ENCODE assay signal across 9 mouse cellular contexts in genomic region chr11:121014896-121015300, GRCm38 (mm10). TPM values are rescaled to one million over a fixed set of nuclear protein-coding genes. Genes with fewer than 3 reads are reported as not detected.
DNase-seq lines count a peak whose midpoint lies in the region; ATAC-seq and TF ChIP-seq lines count a peak whose summit lies in the region.
"Had no signal": no experiment of that assay in that cellular context is flagged by ENCODE, and none has a peak within 500 bp of the region (broad histone marks: within the 10 kb centered on the region; RNA-seq: fewer than 3 reads in every experiment).

No protein-coding gene starts in this region.

- no peaks in the 10 kb centered on the region for H3K9me3 ChIP-seq in embryonic facial prominence, embryonic 11.5 days (replicated peaks; ENCODE audit: control insufficient read depth, low read length)
- no peaks in the 10 kb centered on the region for H3K9me3 ChIP-seq in embryonic facial prominence, embryonic 10.5 days
- H3K9me3 ChIP-seq in kidney, embryonic 15.5 days (replicated peaks): no peaks in the 10 kb centered on the region
- H3K9me3 ChIP-seq in lung, postnatal 0 days (ENCODE audit: low read length): no peaks in the 10 kb centered on the region

- TF ChIP-seq CTCF in lung, postnatal 0 days (IDR thresholded peaks at IDR 0.05): peak; percentile 48

- H3K36me3 ChIP-seq in embryonic facial prominence, embryonic 11.5 days (replicated peaks; ENCODE audit: control insufficient read depth, insufficient read depth, low read depth, low read length): no peaks in the 10 kb centered on the region
- H3K36me3 ChIP-seq in embryonic facial prominence, embryonic 10.5 days (replicated peaks): no peaks in the 10 kb centered on the region
- H3K36me3 ChIP-seq in kidney, embryonic 15.5 days: no peaks in the 10 kb centered on the region
- no peaks in the 10 kb centered on the region for H3K36me3 ChIP-seq in lung, postnatal 0 days (ENCODE audit: insufficient read depth, low read length)

- no peaks in the 10 kb centered on the region for H3K4me1 ChIP-seq in embryonic facial prominence, embryonic 11.5 days (ENCODE audit: control insufficient read depth, insufficient read depth, low read length)
- H3K4me1 ChIP-seq in embryonic facial prominence, embryonic 10.5 days: 0 out of 2 replicates have a peak, but pooled peaks cover 3% of the 10 kb centered on the region
- peaks cover 9% of the 10 kb centered on the region; the same call in 1 of the 2 replicates for H3K4me1 ChIP-seq in kidney, embryonic 15.5 days
- no peaks in the 10 kb centered on the region for H3K4me1 ChIP-seq in lung, postnatal 0 days (ENCODE audit: insufficient read depth, low read depth, low read length)

- TF ChIP-seq EP300 in lung, postnatal 0 days (IDR thresholded peaks at IDR 0.05): peak; percentile 51; the same call in 1 of the 2 replicates

- no peak for ATAC-seq in embryonic facial prominence, embryonic 11.5 days (replicated peaks; ENCODE audit: insufficient number of reproducible peaks, low FRiP score, low TSS enrichment, low read depth)
- ATAC-seq in kidney, embryonic 15.5 days (replicated peaks; ENCODE audit: low FRiP score): no peak
- ATAC-seq in lung, postnatal 0 days: peak; percentile 78

- no peak overlapping the region for H3K27ac ChIP-seq in embryonic facial prominence, embryonic 11.5 days (replicated peaks; ENCODE audit: low read depth, low read length)
- H3K27ac ChIP-seq in embryonic facial prominence, embryonic 10.5 days (replicated peaks): no peak overlapping the region
- H3K27ac ChIP-seq in kidney, embryonic 15.5 days: no peak overlapping the region
- 0 out of 2 replicates have a peak overlapping the region, but pooled peaks have one; percentile 29 for H3K27ac ChIP-seq in lung, postnatal 0 days (ENCODE audit: low read length)

- H3K4me3 ChIP-seq in embryonic facial prominence, embryonic 11.5 days (ENCODE audit: low read depth, low read length): no peak overlapping the region
- H3K4me3 ChIP-seq in embryonic facial prominence, embryonic 10.5 days: no peak overlapping the region; the same call in 1 of the 2 replicates
- peak overlapping the region; percentile 26 for H3K4me3 ChIP-seq in kidney, embryonic 15.5 days (replicated peaks)
- peak overlapping the region; percentile 17 for H3K4me3 ChIP-seq in lung, postnatal 0 days (ENCODE audit: low read depth, low read length)

- 62% methylated on average over 19 of the region's 19 CpGs for WGBS in embryonic facial prominence, embryonic 11.5 days
- WGBS in embryonic facial prominence, embryonic 10.5 days: 69% methylated on average over 19 of the region's 19 CpGs
- 50% methylated on average over 19 of the region's 19 CpGs for WGBS in kidney, embryonic 15.5 days
- 31% methylated on average over 19 of the region's 19 CpGs for WGBS in lung, postnatal 0 days

- no peak overlapping the region for H3K4me2 ChIP-seq in embryonic facial prominence, embryonic 11.5 days (ENCODE audit: low read depth, low read length)
- peak overlapping the region; percentile 44 for H3K4me2 ChIP-seq in kidney, embryonic 15.5 days
- H3K4me2 ChIP-seq in lung, postnatal 0 days (replicated peaks; ENCODE audit: low read depth, low read length): peak overlapping the region; percentile 49

- no peak overlapping the region for H3K9ac ChIP-seq in embryonic facial prominence, embryonic 11.5 days (replicated peaks; ENCODE audit: low read length)
- no peak overlapping the region for H3K9ac ChIP-seq in kidney, embryonic 15.5 days
- no peak overlapping the region for H3K9ac ChIP-seq in lung, postnatal 0 days (replicated peaks; ENCODE audit: low read depth)

- peak; percentile 6 for DNase-seq in embryonic facial prominence, embryonic 11.5 days (ENCODE audit: low spot score)
- DNase-seq in embryonic facial prominence, embryonic 10.5 days (ENCODE audit: low spot score): no peak
- peak; percentile 78 to 81 for DNase-seq in cerebellum, postnatal 10 days
- DNase-seq in heart, adult 9 months (ENCODE audit: low spot score in 2 of 2): peak; percentile 65 to 71
- peak; percentile 88 for DNase-seq in lung, postnatal 0 days (ENCODE audit: low spot score)
- DNase-seq in right cerebral cortex, postnatal 25 days: peak; percentile 61
- DNase-seq in gastrocnemius, adult 8-10 months (ENCODE audit: low spot score in 2 of 2): no peak

- no peaks in the 10 kb centered on the region for H3K27me3 ChIP-seq in embryonic facial prominence, embryonic 11.5 days (ENCODE audit: control insufficient read depth, insufficient read depth, low read length)
- H3K27me3 ChIP-seq in embryonic facial prominence, embryonic 10.5 days (replicated peaks; ENCODE audit: low read depth, poor library complexity, severe bottlenecking): peaks cover 12% of the 10 kb centered on the region; the same call in 1 of the 2 replicates
- no peaks in the 10 kb centered on the region for H3K27me3 ChIP-seq in kidney, embryonic 15.5 days
- H3K27me3 ChIP-seq in lung, postnatal 0 days (replicated peaks; ENCODE audit: insufficient read depth, low read length): no peaks in the 10 kb centered on the region

RNA-seq across cellular contexts. Expression of gene Csnk1d, which starts 23.8 kb away (rescaled TPM):
- 60.3 and 66.1 TPM in 2 replicates for polyA plus RNA-seq in embryonic facial prominence, embryonic 11.5 days (2014; fragmentation: Nextera tagmentation; extraction: Ambion mirVana)
- polyA plus RNA-seq in embryonic facial prominence, embryonic 10.5 days (2016; fragmentation: Nextera tagmentation; extraction: Ambion mirVana): 129 and 133 TPM in 2 replicates
- polyA plus RNA-seq in kidney, embryonic 15.5 days (2015; fragmentation: Nextera tagmentation; extraction: Ambion mirVana): 129 and 140 TPM in 2 replicates
- 83.7 and 84.4 TPM in 2 replicates for polyA plus RNA-seq in lung, postnatal 0 days (2015; fragmentation: Nextera tagmentation; extraction: Ambion mirVana)
- 10 to 100 TPM; 50.9 to 64.8 (median 53.1) TPM for total RNA-seq in gastrocnemius, adult 8-10 months (2022)

RNA-seq across cellular contexts. Expression of gene Cd7, which starts 24.3 kb away (rescaled TPM):
- not detected in 2 replicates for polyA plus RNA-seq in embryonic facial prominence, embryonic 11.5 days (2014; fragmentation: Nextera tagmentation; extraction: Ambion mirVana)
- polyA plus RNA-seq in embryonic facial prominence, embryonic 10.5 days (2016; fragmentation: Nextera tagmentation; extraction: Ambion mirVana): not detected in 2 replicates
- polyA plus RNA-seq in kidney, embryonic 15.5 days (2015; fragmentation: Nextera tagmentation; extraction: Ambion mirVana): 0.28 and 0.31 TPM in 2 replicates
- polyA plus RNA-seq in lung, postnatal 0 days (2015; fragmentation: Nextera tagmentation; extraction: Ambion mirVana): 2.4 TPM in 2 replicates
- total RNA-seq in gastrocnemius, adult 8-10 months (2022): not detected

RNA-seq across cellular contexts. Expression of gene Sectm1b, which starts 48.5 kb away (rescaled TPM):
- not detected in 2 replicates for polyA plus RNA-seq in embryonic facial prominence, embryonic 11.5 days (2014; fragmentation: Nextera tagmentation; extraction: Ambion mirVana)
- not detected in 2 replicates for polyA plus RNA-seq in embryonic facial prominence, embryonic 10.5 days (2016; fragmentation: Nextera tagmentation; extraction: Ambion mirVana)
- 0.06 TPM in 1 of 2 replicates, not detected in the other for polyA plus RNA-seq in kidney, embryonic 15.5 days (2015; fragmentation: Nextera tagmentation; extraction: Ambion mirVana)
- 0.24 and 0.31 TPM in 2 replicates for polyA plus RNA-seq in lung, postnatal 0 days (2015; fragmentation: Nextera tagmentation; extraction: Ambion mirVana)
- not detected for total RNA-seq in gastrocnemius, adult 8-10 months (2022)
- total RNA-seq: hematopoietic stem cell, adult 5-6 weeks had no signal

Comparison
In these comparisons a context has a peak if more than half of its experiments do, and no peak if none do; other contexts are left out.
1. DNase-seq: peak in embryonic facial prominence, embryonic 11.5 days (single experiment), cerebellum, postnatal 10 days (2 of 2), heart, adult 9 months (2 of 2), lung, postnatal 0 days (single experiment) and right cerebral cortex, postnatal 25 days (single experiment); none in embryonic facial prominence, embryonic 10.5 days (single experiment) and gastrocnemius, adult 8-10 months (0 of 2).
2. H3K4me3 ChIP-seq: peak in kidney, embryonic 15.5 days (single experiment) and lung, postnatal 0 days (single experiment); none in embryonic facial prominence, embryonic 11.5 days (single experiment) and embryonic facial prominence, embryonic 10.5 days (single experiment).